Mouse (Mus musculus) heart, postnatal 0 days (tissue): ENCODE data around the gene Tmsb10.

Experiments used
- CTCF ChIP-seq: IDR thresholded peaks from 2 replicates; pipeline ENCODE4 v1.5.1; 2016; ENCODE audit warnings: antibody characterized with exemption, control low read depth, low read depth
- EP300 ChIP-seq: IDR thresholded peaks from 2 replicates; pipeline ENCODE4 v1.6.1; 2016; ENCODE audit warnings: antibody characterized with exemption, low read depth

DNA sequence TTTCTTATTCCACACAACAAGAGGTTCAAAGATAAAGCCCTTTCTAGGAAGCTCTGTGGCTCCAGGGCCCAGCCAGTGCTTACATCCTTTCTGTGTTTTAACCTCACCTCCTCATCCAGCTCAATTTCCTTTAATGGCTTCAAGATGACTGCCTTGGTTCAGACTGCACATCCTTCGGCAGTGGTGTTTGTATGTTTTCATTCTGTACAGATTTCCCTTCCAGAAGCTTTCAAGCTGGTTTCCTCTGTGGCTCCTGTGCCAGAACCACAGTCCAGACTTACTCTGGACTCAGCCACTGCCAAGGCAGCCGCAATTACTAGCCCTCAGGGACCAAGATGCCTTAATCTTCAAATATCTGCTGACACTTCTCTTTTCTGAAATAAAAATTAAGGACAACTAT is 6.3 kb downstream of the Tmsb10 start:
- TF ChIP-seq CTCF = no peak
- no peak for TF ChIP-seq EP300
